Mouse (Mus musculus) stomach, embryonic 15.5 days (tissue): ENCODE results near the gene Trnau1ap. TPM values are rescaled to one million over a fixed set of nuclear protein-coding genes. Genes with fewer than 3 reads are reported as not detected.

Experiments
- ATAC-seq: fragments of 200-750 bp; cut with Nextera tagmentation; 2 replicates; pipeline ENCODE4 v1.8.0; 2017; ENCODE audit warnings: low read depth, moderate number of reproducible peaks, moderate TSS enrichment; ENCODE audit not compliant: insufficient read depth, low FRiP score
- H3K27ac ChIP-seq: fragments of 300-500 bp; sonication (generic); 2 replicates; pipeline ENCODE4 v1.5.1; 2015; ENCODE audit warnings: mild to moderate bottlenecking, inconsistent platforms
- H3K27me3 ChIP-seq: fragments of 300-500 bp; sonication (generic); replicated peaks from 2 replicates; pipeline ENCODE4 v1.6.1; 2015; ENCODE audit warnings: inconsistent platforms
- H3K36me3 ChIP-seq: fragments of 300-500 bp; sonication (generic); 2 replicates; pipeline ENCODE4 v1.6.1; 2015; ENCODE audit warnings: inconsistent platforms
- H3K4me1 ChIP-seq: fragments of 300-500 bp; sonication (generic); 2 replicates; pipeline ENCODE4 v1.6.1; 2015; ENCODE audit warnings: inconsistent platforms
- H3K4me2 ChIP-seq: fragments of 300-500 bp; sonication (generic); 2 replicates; pipeline ENCODE4 v1.6.1; 2015; ENCODE audit warnings: mild to moderate bottlenecking, inconsistent platforms
- H3K4me3 ChIP-seq: fragments of 300-500 bp; sonication (generic); replicated peaks from 2 replicates; pipeline ENCODE4 v1.5.1; 2015; ENCODE audit warnings: inconsistent platforms
- H3K9ac ChIP-seq: fragments of 300-500 bp; sonication (generic); 2 replicates; pipeline ENCODE4 v1.6.1; 2015; ENCODE audit warnings: inconsistent platforms
- H3K9me3 ChIP-seq: fragments of 300-500 bp; sonication (generic); 2 replicates; pipeline ENCODE4 v1.6.1; 2016; ENCODE audit warnings: inconsistent platforms
- WGBS: fragments of 180-500 bp; shearing (Covaris S2); methylation state at CpG from one replicate; pipeline ENCODE4 v1.1.7; 2015; 5-methylcytosine and 5-hydroxymethylcytosine counted together
- polyA plus RNA-seq: library from polyadenylated mRNA; unstranded; fragments of >200 nt; fragmentation: Nextera tagmentation; extraction: Ambion mirVana; gene quantifications from 2 replicates; pipeline ENCODE4 v1.2.1, GENCODE M21; 2015

Trnau1ap gene
- polyA plus RNA-seq, 1 experiment from 2014 or later, result 67.4 TPM

GRCm38 (mm10) chr4:132338943-132339342 is 9.6 kb upstream of the Trnau1ap start:
- Histone ChIP-seq H3K27me3 (no peaks in the 10 kb centered on the region), H3K27ac (no peak overlapping the region), H3K4me2 (no peak overlapping the region), H3K9me3 (no peaks in the 10 kb centered on the region), H3K4me1 (peaks cover 4% of the 10 kb centered on the region; the same call in 1 of the 2 replicates), H3K4me3 (no peak overlapping the region), H3K36me3 (peaks cover 43% of the 10 kb centered on the region), H3K9ac (no peak overlapping the region)
- WGBS, result 94% methylated on average over 13 of the region's 13 CpGs
- ATAC-seq, result no peak

DNA sequence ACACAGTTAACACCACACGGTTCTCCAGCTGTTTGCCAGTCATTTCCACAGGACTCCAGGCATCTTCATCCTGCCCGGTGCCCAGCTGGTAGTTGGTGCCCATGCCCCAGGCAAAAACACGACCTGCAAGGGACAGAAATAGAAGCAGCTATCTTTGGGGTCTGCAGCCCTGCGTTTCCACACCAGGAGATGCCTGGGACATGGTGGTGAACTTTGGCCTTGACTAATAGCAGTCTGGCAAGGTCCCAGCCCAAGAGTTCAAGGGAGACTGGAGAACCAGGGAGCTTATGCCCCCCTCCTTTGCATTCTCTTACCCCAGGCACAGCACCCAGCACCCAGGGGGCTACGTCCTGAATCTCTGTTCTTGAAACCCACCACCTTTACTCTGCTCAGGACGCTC is 3.5 kb upstream of the Trnau1ap start:
- Histone ChIP-seq H3K4me1 (peaks cover 11% of the 10 kb centered on the region), H3K9ac (no peak overlapping the region), H3K9me3 (no peaks in the 10 kb centered on the region), H3K4me3 (no peak overlapping the region), H3K4me2 (no peak overlapping the region), H3K36me3 (peaks cover 43% of the 10 kb centered on the region), H3K27ac (no peak overlapping the region), H3K27me3 (no peaks in the 10 kb centered on the region)
- ATAC-seq, result no peak
- WGBS, result 81% methylated on average over 6 of the region's 6 CpGs

DNA sequence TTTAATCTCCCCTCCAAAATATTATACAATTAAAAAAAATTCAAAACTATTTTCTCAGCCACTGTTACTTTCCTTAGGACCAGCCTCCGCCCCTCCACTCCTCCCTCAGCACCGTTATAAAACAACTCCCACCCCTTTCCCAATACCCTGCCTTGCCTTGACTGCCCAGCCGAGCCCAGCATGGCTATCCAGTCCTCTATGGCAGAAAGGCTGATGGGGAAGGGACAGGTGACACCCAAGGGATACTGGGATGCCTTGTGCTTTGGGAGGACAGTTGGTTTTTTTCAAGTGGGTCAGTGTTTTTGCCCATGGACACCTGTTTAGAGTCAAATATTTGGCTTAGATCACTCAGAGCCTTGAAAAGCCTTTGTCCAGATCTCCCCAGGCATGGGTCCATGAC is 2.6 kb upstream of the Trnau1ap start:
- Histone ChIP-seq H3K9me3 (no peaks in the 10 kb centered on the region), H3K27me3 (no peaks in the 10 kb centered on the region), H3K9ac (no peak overlapping the region), H3K4me1 (peaks cover 11% of the 10 kb centered on the region), H3K4me2 (no peak overlapping the region), H3K36me3 (peaks cover 35% of the 10 kb centered on the region), H3K4me3 (no peak overlapping the region), H3K27ac (no peak overlapping the region)
- ATAC-seq, result no peak
- 80% methylated on average over 3 of the region's 3 CpGs for WGBS

DNA sequence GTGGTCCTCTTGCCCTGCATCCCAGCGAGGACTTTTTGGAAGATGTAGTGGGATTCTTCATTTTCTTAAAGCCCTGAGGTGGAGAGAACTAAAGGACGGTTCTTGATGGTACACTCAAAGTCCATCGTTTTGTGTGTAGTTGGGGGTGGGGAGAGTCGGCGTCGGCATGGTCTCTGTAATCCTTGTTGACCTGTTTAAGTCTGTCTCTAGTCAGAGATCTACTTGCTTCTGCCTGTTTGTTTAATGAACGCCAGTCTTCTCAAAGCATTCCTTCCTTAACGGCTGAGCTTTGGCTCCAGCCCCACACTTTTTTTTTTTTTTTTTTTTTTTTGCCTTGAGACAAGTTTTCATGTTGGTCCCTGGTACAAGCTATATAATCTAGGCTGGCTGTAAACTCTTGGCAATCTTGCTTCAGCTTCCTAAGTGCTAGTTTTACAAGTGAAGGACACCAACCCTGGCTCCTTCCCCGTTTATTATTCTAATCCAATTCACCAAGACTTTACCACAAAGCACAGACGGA is 557 bp upstream of the Trnau1ap start:
- H3K27ac ChIP-seq, result peak overlapping the region; percentile 95
- peak overlapping the region; percentile 82 for H3K4me2 ChIP-seq
- H3K4me1 ChIP-seq, result peaks cover 11% of the 10 kb centered on the region
- no peaks in the 10 kb centered on the region for H3K9me3 ChIP-seq
- peak overlapping the region; percentile 87 for H3K4me3 ChIP-seq
- no peak for ATAC-seq
- H3K36me3 ChIP-seq, result peaks cover 31% of the 10 kb centered on the region
- H3K27me3 ChIP-seq, result no peaks in the 10 kb centered on the region
- H3K9ac ChIP-seq, result peak overlapping the region; percentile 82
- 7% methylated on average over 10 of the region's 10 CpGs for WGBS

- H3K4me2 ChIP-seq, result peak overlapping the region; percentile 82
- H3K4me3 ChIP-seq, result peak overlapping the region; percentile 87
- H3K9me3 ChIP-seq, result no peaks in the 10 kb centered on the region
- H3K9ac ChIP-seq, result peak overlapping the region; percentile 82; the same call in 1 of the 2 replicates
- H3K27ac ChIP-seq, result peak overlapping the region; percentile 95
- H3K4me1 ChIP-seq, result peaks cover 11% of the 10 kb centered on the region
- no peak for ATAC-seq
- no peaks in the 10 kb centered on the region for H3K27me3 ChIP-seq
- 46% methylated on average over 14 of the region's 14 CpGs for WGBS
- H3K36me3 ChIP-seq, result peaks cover 29% of the 10 kb centered on the region
Measured at GRCm38 (mm10) chr4:132328391-132328982, 851 bp downstream of the Trnau1ap start.

- no peak overlapping the region for H3K9ac ChIP-seq
- H3K4me2 ChIP-seq, result no peak overlapping the region
- H3K27ac ChIP-seq, result no peak overlapping the region
- H3K36me3 ChIP-seq, result peaks cover 17% of the 10 kb centered on the region; the same call in 1 of the 2 replicates
- 64% methylated on average over 5 of the region's 5 CpGs for WGBS
- H3K9me3 ChIP-seq, result no peaks in the 10 kb centered on the region
- H3K4me3 ChIP-seq, result no peak overlapping the region
- ATAC-seq, result no peak
- peaks cover 11% of the 10 kb centered on the region for H3K4me1 ChIP-seq
- no peaks in the 10 kb centered on the region for H3K27me3 ChIP-seq
Measured at GRCm38 (mm10) chr4:132326481-132326880, 2.9 kb downstream of the Trnau1ap start.

GRCm38 (mm10) chr4:132315711-132316110 is 13.6 kb downstream of the Trnau1ap start:
- Histone ChIP-seq H3K9me3 (no peaks in the 10 kb centered on the region), H3K4me3 (no peak overlapping the region), H3K4me2 (no peak overlapping the region), H3K27me3 (no peaks in the 10 kb centered on the region), H3K27ac (no peak overlapping the region), H3K4me1 (no peaks in the 10 kb centered on the region), H3K9ac (no peak overlapping the region), H3K36me3 (peaks cover 33% of the 10 kb centered on the region)
- WGBS, result 83% methylated on average over 8 of the region's 8 CpGs
- ATAC-seq, result no peak

DNA sequence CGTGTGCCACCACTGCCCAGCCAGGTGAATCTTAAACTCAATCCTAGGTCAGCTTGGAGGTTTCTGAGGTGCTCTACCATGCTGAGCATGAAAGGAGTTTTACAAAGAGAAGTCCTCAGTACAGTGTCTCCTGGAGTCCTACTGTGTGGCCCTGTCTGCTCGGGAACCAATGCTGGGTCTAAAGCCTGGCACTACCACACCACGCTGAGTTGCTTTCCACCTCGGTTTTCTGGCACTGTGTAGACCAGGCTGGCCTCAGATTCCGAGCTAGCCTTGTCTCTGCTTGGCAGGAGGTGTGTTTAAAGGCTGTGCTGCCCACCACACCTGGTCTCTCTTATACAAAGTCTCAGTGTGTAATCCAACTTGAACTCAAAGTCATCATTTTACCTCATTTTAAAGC is 16.7 kb downstream of the Trnau1ap start:
- no peaks in the 10 kb centered on the region for H3K9me3 ChIP-seq
- H3K4me1 ChIP-seq, result 0 out of 2 replicates have a peak, but pooled peaks cover 3% of the 10 kb centered on the region
- 82% methylated on average over 5 of the region's 5 CpGs for WGBS
- no peak overlapping the region for H3K9ac ChIP-seq
- H3K36me3 ChIP-seq, result peaks cover 35% of the 10 kb centered on the region
- H3K27me3 ChIP-seq, result no peaks in the 10 kb centered on the region
- no peak overlapping the region for H3K4me3 ChIP-seq
- H3K27ac ChIP-seq, result no peak overlapping the region
- no peak overlapping the region for H3K4me2 ChIP-seq
- ATAC-seq, result no peak

DNA sequence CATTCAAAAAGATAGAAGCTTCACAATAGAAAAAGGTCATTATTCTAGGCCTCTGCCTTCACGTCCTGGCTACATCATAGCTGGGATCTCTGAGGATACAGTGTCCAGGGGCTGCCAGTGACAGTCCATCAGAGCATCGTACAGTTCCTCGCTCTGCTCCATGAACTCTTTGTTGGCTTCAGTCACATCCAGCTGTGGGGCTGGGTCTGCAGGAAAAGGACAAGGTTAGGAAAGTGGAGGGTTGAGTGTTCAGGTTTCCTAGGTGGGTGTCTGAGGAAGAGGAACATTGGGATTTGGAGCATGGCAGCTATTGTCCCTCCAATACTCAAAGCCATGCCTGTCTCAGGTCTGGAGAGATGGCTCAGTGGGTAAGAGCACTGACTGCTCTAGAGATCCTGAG is 17.5 kb downstream of the Trnau1ap start:
- Histone ChIP-seq H3K4me2 (no peak overlapping the region), H3K9me3 (no peaks in the 10 kb centered on the region), H3K4me3 (no peak overlapping the region), H3K36me3 (peaks cover 31% of the 10 kb centered on the region), H3K27ac (no peak overlapping the region), H3K4me1 (0 out of 2 replicates have a peak, but pooled peaks cover 3% of the 10 kb centered on the region), H3K9ac (no peak overlapping the region), H3K27me3 (no peaks in the 10 kb centered on the region)
- 37% methylated on average over 3 of the region's 3 CpGs for WGBS
- no peak for ATAC-seq

DNA sequence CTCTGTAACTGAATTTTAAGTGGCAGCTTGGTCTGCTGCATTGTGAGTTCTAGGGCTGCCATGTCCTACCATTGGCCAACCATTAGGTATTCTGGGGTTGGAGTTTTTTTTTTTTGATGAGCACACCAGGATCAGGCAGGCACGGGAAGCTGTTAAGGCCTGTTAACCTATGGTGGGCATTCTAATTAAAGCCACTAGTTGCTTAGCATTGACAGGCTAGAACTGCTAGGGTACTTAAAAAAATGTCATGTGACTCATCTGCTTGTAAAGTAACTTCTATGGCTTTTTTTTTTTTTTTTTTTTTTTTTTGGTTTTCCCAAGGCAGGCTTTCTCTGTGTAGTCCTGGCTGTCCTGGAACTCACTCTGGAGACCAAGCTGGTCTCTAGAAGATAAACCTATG is 18.1 kb downstream of the Trnau1ap start:
- no peak for ATAC-seq
- Histone ChIP-seq H3K4me1 (0 out of 2 replicates have a peak, but pooled peaks cover 3% of the 10 kb centered on the region), H3K4me2 (no peak overlapping the region), H3K27ac (no peak overlapping the region), H3K9me3 (no peaks in the 10 kb centered on the region), H3K9ac (no peak overlapping the region), H3K27me3 (no peaks in the 10 kb centered on the region), H3K4me3 (no peak overlapping the region), H3K36me3 (peaks cover 27% of the 10 kb centered on the region)
- WGBS, result 50% methylated on average over 1 of the region's 1 CpGs

DNA sequence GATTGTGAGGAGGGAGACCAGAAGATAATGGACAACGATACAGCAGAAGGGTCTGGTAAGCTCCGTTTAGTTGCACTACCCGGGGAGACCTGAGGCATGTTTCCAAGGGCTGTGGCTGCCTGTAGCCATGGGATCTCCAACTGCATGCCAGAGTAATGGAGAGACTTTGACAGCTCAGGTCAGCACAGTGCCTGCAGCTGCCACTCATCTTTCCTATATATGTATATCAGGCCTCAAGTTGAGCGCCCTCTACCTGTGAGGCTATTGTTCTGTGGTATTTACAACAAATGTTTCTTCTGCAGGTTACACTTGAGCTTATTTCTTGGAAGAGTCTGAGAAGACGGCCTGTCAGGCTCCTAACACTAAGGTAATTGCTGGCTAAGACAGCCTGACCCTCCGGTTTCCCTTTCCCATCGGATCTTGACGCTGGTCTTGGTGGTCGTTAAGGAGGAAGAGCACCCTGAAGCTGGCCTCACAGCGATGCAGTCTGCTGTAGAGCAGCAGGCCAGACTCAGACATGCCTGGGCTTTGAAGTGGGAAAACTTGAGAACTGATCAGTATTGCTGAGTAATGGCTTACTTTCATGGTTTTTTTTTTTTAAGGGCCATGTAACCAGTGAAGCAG is 19.4 kb downstream of the Trnau1ap start:
- no peak for ATAC-seq
- H3K4me1 ChIP-seq, result 0 out of 2 replicates have a peak, but pooled peaks cover 3% of the 10 kb centered on the region

DNA sequence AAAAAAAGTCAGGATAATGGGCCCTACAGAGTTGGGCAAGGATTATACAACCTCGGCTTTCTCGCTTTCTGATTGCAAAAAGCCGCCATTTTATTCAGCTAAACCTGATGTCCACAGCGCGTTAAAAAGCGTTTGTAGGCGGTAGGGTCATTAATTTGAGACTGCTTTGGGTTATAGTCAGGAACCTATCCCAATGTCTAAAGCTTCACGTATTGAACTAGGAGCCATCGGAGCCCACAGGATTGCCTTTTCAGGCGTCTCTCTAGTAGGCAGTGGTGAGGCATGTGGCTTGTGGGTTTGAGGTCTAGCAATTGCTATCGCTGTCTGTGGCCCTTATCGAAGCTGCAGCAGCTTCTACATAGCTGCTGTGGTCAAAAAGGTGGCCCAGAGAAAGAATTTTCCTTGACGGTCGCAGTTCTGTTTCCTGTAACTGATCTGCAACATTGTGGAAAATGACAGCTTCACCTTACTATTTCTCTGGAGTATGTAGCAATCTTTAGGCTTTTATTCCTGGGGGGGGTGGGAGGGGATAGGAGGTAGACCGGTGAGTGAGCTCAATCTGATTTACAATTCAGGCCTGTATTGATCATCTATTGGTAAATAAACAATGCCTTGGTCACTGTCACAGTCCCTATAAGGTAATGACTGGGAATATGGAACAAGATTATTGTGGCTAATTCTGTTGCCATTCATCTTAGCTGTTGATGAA is 20.0 kb downstream of the Trnau1ap start:
- 2% methylated on average over 15 of the region's 15 CpGs for WGBS
- no peak for ATAC-seq

More for the DNA sequence above, 19.4 kb downstream of the Trnau1ap start:
- Histone ChIP-seq H3K27me3 (no peaks in the 10 kb centered on the region), H3K36me3 (peaks cover 23% of the 10 kb centered on the region), H3K4me3 (peak overlapping the region; percentile 76), H3K27ac (peak overlapping the region; percentile 89; the same call in 1 of the 2 replicates), H3K4me2 (peak overlapping the region; percentile 76), H3K9me3 (no peaks in the 10 kb centered on the region), H3K9ac (peak overlapping the region; percentile 80)
- WGBS, result 27% methylated on average over 10 of the region's 10 CpGs

More for the DNA sequence above, 20.0 kb downstream of the Trnau1ap start:
- Histone ChIP-seq H3K9ac (peak overlapping the region; percentile 80), H3K9me3 (no peaks in the 10 kb centered on the region), H3K27ac (peak overlapping the region; percentile 89), H3K4me1 (0 out of 2 replicates have a peak, but pooled peaks cover 3% of the 10 kb centered on the region), H3K27me3 (no peaks in the 10 kb centered on the region), H3K4me3 (peak overlapping the region; percentile 76), H3K36me3 (peaks cover 23% of the 10 kb centered on the region), H3K4me2 (peak overlapping the region; percentile 76)
